Mouse (Mus musculus) myocyte (in vitro differentiated cells): ENCODE data around the gene Glis3.

Experiments used
- MYOG ChIP-seq, 3 experiments: IDR thresholded peaks; one replicate each; pipeline ENCODE4 v1.6.1; 2011; ENCODE audit warnings: control low read depth in 2 of 3, low read depth in 2 of 3, mild to moderate bottlenecking in 2 of 3; ENCODE audit not compliant: insufficient read length in 2 of 3, control insufficient read depth in 1 of 3, insufficient read depth in 1 of 3
- POLR2A ChIP-seq: IDR thresholded peaks from one replicate; pipeline ENCODE4 v1.6.1; 2011; ENCODE audit warnings: low read depth, mild to moderate bottlenecking, control low read depth, moderate library complexity; ENCODE audit not compliant: insufficient read length
- TCF12 ChIP-seq: IDR thresholded peaks from one replicate; pipeline ENCODE4 v1.6.1; 2011; ENCODE audit warnings: mild to moderate bottlenecking, control low read depth; ENCODE audit not compliant: poor library complexity, insufficient read depth, severe bottlenecking
- USF1 ChIP-seq: IDR thresholded peaks from one replicate; pipeline ENCODE4 v1.6.1; 2011; ENCODE audit warnings: low read depth, mild to moderate bottlenecking, control low read depth, moderate library complexity

- TF ChIP-seq POLR2A (no peak), USF1 (no peak), TCF12 (no peak), MYOG (IDR thresholded peaks at IDR 0.05; ENCODE audit: control insufficient read depth in 1 of 3, insufficient read depth in 1 of 3, insufficient read length in 2 of 3, low read depth in 2 of 3) (no peak)
Measured at GRCm38 (mm10) chr19:28367274-28367673, 312.6 kb downstream of the Glis3 start.
